Mouse (Mus musculus): Measurements from ENCODE around the gene BC005561.
A peak's percentile ranks its signal among the peaks of the same experiment; 100 is the strongest.
"Not testable (repeated sequence)": the region's sequence is repeated elsewhere in the genome, so short reads cannot be mapped to it uniquely, and the experiment has no call there.

The BC005561 gene

DNA sequence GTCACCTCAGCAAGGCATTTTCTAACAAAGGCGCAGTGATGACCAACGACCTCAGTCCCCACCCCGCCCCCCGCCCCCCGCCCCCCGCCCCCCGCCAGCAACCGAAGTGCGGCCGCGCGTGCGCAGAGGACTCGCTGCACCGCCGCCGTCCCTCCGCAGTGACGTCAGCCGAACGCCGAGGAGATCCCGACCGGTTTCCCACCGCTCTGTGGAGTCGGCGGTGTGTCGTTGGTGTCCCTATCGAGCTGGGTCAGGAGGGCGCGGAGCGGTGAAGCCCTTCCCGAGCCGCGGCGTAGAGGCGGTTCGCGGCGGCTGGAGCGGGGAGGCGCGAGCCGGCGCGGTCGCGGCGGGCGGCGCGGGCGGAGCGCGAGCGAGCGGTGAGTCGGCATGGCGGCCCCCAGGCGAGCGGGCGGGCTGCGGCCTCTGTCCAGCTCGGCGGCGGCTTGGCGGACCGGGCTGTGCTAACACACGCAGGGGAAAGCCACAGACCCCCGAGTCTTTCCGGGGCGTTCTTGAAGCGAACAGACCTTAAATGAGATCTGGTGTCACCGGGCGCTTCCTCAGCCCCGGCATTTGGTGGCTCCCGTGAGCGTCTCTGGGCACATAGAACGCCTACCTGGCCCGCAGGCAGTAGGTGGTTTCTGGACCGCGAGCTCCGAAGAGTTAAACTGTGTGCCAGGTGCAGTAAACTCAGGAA lies at the start of gene BC005561:
Gene BC005561, plus strand, starts transcription at position 158 of the 697 bp plus-strand sequence.
- peak; percentile 82 for DNase-seq

- peak; percentile 69 for DNase-seq
Measured at GRCm38 (mm10) chr5:104458832-104459705, 49.1 kb upstream of the BC005561 start, which contains the start of gene Pkd2. TSS of gene Pkd2 (plus strand) at chr5:104459450.

- peak; percentile 67 for DNase-seq
Measured at GRCm38 (mm10) chr5:104459706-104460455, 48.3 kb upstream of the BC005561 start.

DNA sequence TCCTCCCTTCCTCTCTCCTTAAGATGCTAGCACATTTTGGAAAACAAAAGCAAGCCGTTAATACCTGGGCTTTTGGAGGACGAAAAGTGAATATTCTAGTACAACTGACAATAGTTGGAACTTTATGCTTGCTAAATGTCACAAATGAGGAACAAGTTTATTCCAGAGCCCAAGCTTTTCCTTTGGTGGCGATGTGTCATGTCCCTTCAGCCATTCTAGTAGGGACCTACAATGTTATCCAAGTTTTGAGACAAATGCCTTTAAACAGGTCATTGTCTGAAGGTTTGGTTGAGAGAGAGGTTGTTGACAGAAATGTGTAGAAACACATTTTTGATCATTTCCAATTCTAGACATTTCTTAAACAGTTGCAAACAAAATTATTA lies 47.7 kb upstream of the BC005561 start:
- no peak for DNase-seq

- DNase-seq = no peak
Measured at GRCm38 (mm10) chr5:104460856-104461255, 47.3 kb upstream of the BC005561 start.

DNA sequence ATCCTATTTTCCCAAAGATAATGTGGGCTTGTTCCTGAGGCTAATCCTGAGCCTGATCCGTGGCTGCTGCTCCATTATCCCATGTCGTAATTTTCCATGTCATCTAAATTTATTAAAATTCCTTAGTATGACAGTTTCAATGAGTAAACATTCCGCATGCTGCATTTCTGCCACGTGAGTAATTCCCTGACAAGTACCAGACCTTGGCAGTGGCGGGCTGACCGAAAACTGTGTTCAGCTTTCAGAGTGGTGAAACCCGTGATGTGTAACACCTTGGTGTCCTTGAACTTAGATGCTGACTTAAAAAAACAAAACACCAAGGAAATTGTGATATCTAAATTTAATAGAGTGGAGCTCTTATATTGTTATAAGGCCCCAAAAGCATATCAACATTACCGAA lies 42.9 kb upstream of the BC005561 start:
- no peak for DNase-seq

- peak; percentile 73 for DNase-seq
Measured at GRCm38 (mm10) chr5:104465731-104466130, 42.4 kb upstream of the BC005561 start.

DNA sequence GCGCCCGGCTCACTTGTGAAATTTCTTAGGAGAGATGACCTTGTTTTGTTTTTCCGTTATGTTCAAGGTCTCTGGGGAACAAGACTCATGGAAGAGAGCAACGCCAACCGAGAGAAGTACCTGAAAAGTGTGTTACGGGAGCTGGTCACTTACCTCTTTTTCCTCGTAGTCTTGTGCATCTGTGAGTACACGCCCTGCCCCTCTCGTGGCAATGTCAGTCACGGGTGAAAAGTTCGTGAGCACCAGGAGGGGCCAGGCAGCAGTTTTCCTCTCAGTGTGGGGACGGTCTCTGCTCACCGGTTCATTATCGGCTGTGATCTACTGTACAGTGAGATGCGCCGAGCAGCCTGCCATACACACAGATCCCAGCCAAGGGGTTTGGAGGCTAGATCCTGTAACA lies 41.3 kb upstream of the BC005561 start:
- DNase-seq = no peak

DNA sequence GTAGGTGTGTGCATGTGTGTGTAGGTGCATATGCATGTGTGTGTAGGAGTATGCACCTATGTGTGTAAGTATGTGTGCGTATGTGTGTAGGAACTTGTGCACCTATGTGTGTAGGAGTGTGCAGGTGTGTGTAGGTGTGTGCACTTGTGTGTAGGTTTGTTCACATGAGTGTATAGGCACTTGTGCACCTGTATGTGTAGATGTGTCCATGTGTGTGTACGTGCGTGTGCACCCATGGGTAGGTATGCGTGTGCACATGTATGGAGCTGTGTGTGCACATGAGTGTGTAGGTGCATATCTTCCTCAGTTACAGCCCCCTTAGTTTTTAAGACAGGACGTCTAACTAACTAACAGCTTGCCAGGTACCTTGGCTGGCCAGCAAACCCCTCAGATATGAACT lies 39.6 kb upstream of the BC005561 start:
- no peak for DNase-seq

GRCm38 (mm10) chr5:104470981-104471391 lies 37.2 kb upstream of the BC005561 start:
- DNase-seq = no peak

GRCm38 (mm10) chr5:104472371-104472770 lies 35.8 kb upstream of the BC005561 start:
- DNase-seq = no peak

- no peak for DNase-seq
Measured at GRCm38 (mm10) chr5:104480367-104480766, 27.8 kb upstream of the BC005561 start.

- no peak for DNase-seq
Measured at GRCm38 (mm10) chr5:104482856-104483255, 25.3 kb upstream of the BC005561 start.

DNA sequence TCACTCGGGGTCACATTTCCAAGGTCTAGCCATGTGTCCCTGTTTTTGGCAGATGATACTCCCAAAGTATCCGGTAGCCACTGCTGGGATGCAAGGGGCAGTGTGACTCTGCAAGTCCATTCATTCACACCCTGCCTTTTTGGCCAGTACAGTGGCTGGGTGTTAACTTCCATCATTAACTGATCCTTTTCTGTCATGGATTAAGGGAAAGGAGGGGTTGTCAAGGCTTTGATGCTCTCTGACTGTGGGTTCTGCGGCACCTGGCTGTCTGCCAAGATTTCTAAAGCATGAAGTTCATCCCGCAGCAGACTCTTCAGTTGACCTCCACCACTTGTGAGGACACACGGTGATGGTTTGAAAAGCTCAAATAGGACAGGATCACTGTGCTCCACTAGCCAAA lies 16.6 kb upstream of the BC005561 start:
- DNase-seq = no peak

GRCm38 (mm10) chr5:104504883-104505282 lies 3.3 kb upstream of the BC005561 start:
- no peak for DNase-seq

GRCm38 (mm10) chr5:104507829-104508194 lies 340 bp upstream of the BC005561 start:
- DNase-seq = no peak

GRCm38 (mm10) chr5:104511211-104511610 lies 3.1 kb downstream of the BC005561 start:
- no peak for DNase-seq

DNA sequence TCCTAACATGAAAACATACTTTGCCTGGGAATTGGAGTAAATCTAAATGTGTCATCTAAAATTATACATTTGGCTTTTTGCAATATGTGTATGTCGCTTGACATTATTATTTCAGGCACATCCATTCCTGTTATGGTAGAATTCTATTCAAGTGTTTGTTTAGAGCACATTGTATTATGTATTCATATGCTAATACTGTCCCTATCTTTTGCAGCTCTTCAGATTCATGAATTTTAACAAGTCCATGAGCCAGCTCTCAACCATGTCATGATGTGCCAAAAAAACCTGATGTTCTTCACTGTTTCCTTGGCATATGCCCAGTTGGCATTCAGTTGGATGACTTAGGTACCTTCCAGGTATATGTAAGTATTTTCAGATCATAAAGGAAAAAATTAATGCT lies 30.5 kb downstream of the BC005561 start:
- DNase-seq = no peak

GRCm38 (mm10) chr5:104539331-104539730 lies 31.2 kb downstream of the BC005561 start:
- DNase-seq = no peak

GRCm38 (mm10) chr5:104568079-104568478 lies 59.9 kb downstream of the BC005561 start:
- DNase-seq = not testable (repeated sequence)

DNA sequence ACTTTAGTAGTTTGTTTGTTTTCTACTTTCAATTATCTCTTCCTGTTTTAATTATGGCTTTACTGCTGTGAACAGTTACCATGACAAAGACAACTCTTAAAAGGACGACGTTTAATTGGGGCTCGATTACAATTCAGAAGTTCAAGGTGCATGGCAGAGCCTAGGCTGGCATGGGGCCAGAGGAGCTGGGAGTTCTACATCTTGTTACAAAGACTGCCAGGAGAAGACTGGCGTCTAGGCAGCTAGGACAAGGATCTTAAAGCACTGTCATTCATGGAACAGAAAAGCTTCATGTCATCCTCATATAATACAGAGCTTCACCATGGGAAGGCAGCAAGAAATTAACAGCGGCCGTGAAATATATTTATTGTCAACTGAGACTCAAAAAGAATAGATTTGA lies 62.6 kb downstream of the BC005561 start:
- DNase-seq = peak; percentile 38

GRCm38 (mm10) chr5:104571282-104571921 lies 63.2 kb downstream of the BC005561 start:
- peak; percentile 91 for DNase-seq

Measured in cerebellum, adult 8-10 months (tissue).